Mouse (Mus musculus) layer of hippocampus, postnatal 25 days (tissue): ENCODE results near the gene H2afx. TPM values are rescaled to one million over a fixed set of nuclear protein-coding genes. Genes with fewer than 3 reads are reported as not detected.
"Not testable (repeated sequence)": the region's sequence is repeated elsewhere in the genome, so short reads cannot be mapped to it uniquely, and the experiment has no call there.

Source experiments
- DNase-seq, 2 experiments: peaks; one replicate each; pipeline ENCODE4 v3.0.0; 2022; ENCODE audit warnings: mixed read lengths in 2 of 2, low spot score in 1 of 2; ENCODE audit errors: extremely low spot score in 1 of 2
- total RNA-seq, 2 experiments: library from RNA; stranded (reverse); gene quantifications; 2 replicates each; pipeline ENCODE4 v1.2.3; 2021

The H2afx gene
- 10 to 100 TPM; 50.6 to 58.4 TPM for total RNA-seq

- peak; percentile 94 to 95 for DNase-seq
These were observed at the start of gene H2afx for GRCm38 (mm10) chr9:44334396-44335330. Gene H2afx, plus strand, starts transcription at chr9:44334694.

- no peak for DNase-seq
These were observed 48.1 kb upstream of the H2afx start for GRCm38 (mm10) chr9:44286256-44286850.

- DNase-seq = peak in 1 of 2 experiments; percentile 35
These were observed 47.5 kb upstream of the H2afx start for GRCm38 (mm10) chr9:44287003-44287400.

GRCm38 (mm10) chr9:44287401-44288075 is 47.0 kb upstream of the H2afx start:
- peak in 1 of 2 experiments; percentile 35 for DNase-seq

GRCm38 (mm10) chr9:44288076-44288958 is 46.2 kb upstream of the H2afx start, which contains the start of gene Abcg4:
Gene Abcg4, minus strand, starts transcription at chr9:44288615.
- DNase-seq = peak; percentile 40 to 49

- no peak for DNase-seq
These were observed 45.6 kb upstream of the H2afx start for GRCm38 (mm10) chr9:44288959-44289291.

- DNase-seq = no peak
These were observed 42.0 kb upstream of the H2afx start for GRCm38 (mm10) chr9:44292490-44292889.

- DNase-seq = not testable (repeated sequence)
These were observed 34.5 kb upstream of the H2afx start for GRCm38 (mm10) chr9:44300001-44300400.

GRCm38 (mm10) chr9:44305466-44306079 is 28.9 kb upstream of the H2afx start, which contains the start of gene Hinfp:
Gene Hinfp, minus strand, starts transcription at chr9:44305671.
- peak; percentile 89 to 90 for DNase-seq

- no peak for DNase-seq
These were observed 28.0 kb upstream of the H2afx start for GRCm38 (mm10) chr9:44306532-44306931.

- DNase-seq = no peak
These were observed 27.2 kb upstream of the H2afx start for GRCm38 (mm10) chr9:44307248-44307647.

GRCm38 (mm10) chr9:44309756-44310155 is 24.7 kb upstream of the H2afx start:
- DNase-seq = no peak

GRCm38 (mm10) chr9:44310750-44311135 is 23.8 kb upstream of the H2afx start:
- no peak for DNase-seq

- DNase-seq = no peak
These were observed 23.1 kb upstream of the H2afx start for GRCm38 (mm10) chr9:44311136-44312134.

- DNase-seq = peak; percentile 63 to 78
These were observed 20.8 kb upstream of the H2afx start for GRCm38 (mm10) chr9:44313476-44314256.

- no peak for DNase-seq
These were observed 20.3 kb upstream of the H2afx start for GRCm38 (mm10) chr9:44314257-44314547.

GRCm38 (mm10) chr9:44314910-44315309 is 19.6 kb upstream of the H2afx start:
- no peak for DNase-seq

- DNase-seq = no peak
These were observed 17.0 kb upstream of the H2afx start for GRCm38 (mm10) chr9:44317452-44317851.
